Mouse (Mus musculus) embryonic fibroblast, embryonic 13.5 days (primary cell): Measurements from ENCODE around the gene Lrriq4.

Experiments used
- CTCF ChIP-seq: IDR thresholded peaks from 2 replicates; pipeline ENCODE4 v1.5.1; 2011; ENCODE audit warnings: mild to moderate bottlenecking, control low read depth, low read length, moderate library complexity, borderline replicate concordance; ENCODE audit not compliant: insufficient read depth
- POLR2A ChIP-seq: IDR thresholded peaks from 2 replicates; pipeline ENCODE4 v1.6.1; 2011; ENCODE audit warnings: low read depth, mild to moderate bottlenecking, control low read depth, low read length, moderate library complexity

DNA sequence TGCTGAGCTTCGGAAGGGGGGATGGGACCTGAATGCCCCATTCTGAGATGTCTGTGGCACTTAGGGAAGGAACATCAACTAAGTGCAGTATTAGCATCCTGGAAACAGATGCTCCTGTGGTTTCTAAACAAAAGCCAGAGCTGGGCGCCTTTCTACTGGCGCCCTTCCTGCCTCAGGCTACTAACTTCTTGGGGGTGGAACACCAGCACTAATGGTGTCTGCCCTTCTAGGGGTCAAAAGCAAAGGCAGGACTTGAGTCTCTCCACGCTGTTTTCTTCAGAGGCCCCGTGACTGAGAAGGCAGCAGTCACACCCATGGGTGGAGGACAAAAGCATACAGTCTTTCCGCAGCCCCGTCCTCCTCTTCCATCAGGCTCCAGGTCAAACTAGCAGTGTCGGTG is 2.5 kb downstream of the Lrriq4 start:
- TF ChIP-seq CTCF (no peak), POLR2A (no peak)
